Mouse (Mus musculus): ENCODE results near the gene Cldn19.

GRCm38 (mm10) chr4:119248407-119248965, 6.7 kb upstream of the Cldn19 start:
- TF ChIP-seq CTCF (IDR thresholded peaks at IDR 0.05; ENCODE audit: low read depth, low read length) (no peak), EP300 (IDR thresholded peaks at IDR 0.05; ENCODE audit: insufficient read depth, low read depth, low read length) (no peak)
